Mouse (Mus musculus) heart, postnatal 14 days (tissue): ENCODE data around the gene 4930432M17Rik. TPM values are rescaled to one million over a fixed set of nuclear protein-coding genes. Genes with fewer than 3 reads are reported as not detected.

Experiments used
- DNase-seq, 2 experiments: peaks; one replicate each; pipeline ENCODE4 v3.0.0; 2021 to 2022
- intact Hi-C: fragments of 180-260 bp; cut with DNase I; formaldehyde crosslinking; loops from one replicate; pipeline ENCODE4 v1.15.1; 2025
- total RNA-seq, 2 experiments: library from RNA; stranded (reverse); gene quantifications; 2 replicates each; pipeline ENCODE4 v1.2.3; 2021

4930432M17Rik gene
- total RNA-seq, 2 experiments from 2014 or later: not detected

- intact Hi-C loops: no loop called here
- no peak for DNase-seq
Measured at GRCm38 (mm10) chr3:121700364-121700952, 29.9 kb downstream of the 4930432M17Rik start.

GRCm38 (mm10) chr3:121703155-121703879, 32.8 kb downstream of the 4930432M17Rik start:
- intact Hi-C loops: no loop called here
- no peak for DNase-seq

GRCm38 (mm10) chr3:121703880-121704243, 33.3 kb downstream of the 4930432M17Rik start:
- intact Hi-C loops: no loop called here
- DNase-seq: no peak

- no peak for DNase-seq
- intact Hi-C loops: no loop called here
Measured at GRCm38 (mm10) chr3:121706087-121706486, 35.5 kb downstream of the 4930432M17Rik start.

- no peak for DNase-seq
- intact Hi-C loops: no loop called here
Measured at GRCm38 (mm10) chr3:121707106-121707505, 36.5 kb downstream of the 4930432M17Rik start.

GRCm38 (mm10) chr3:121710894-121711531, 40.5 kb downstream of the 4930432M17Rik start:
- DNase-seq: no peak
- intact Hi-C loops: no loop called here

GRCm38 (mm10) chr3:121712222-121712621, 41.7 kb downstream of the 4930432M17Rik start:
- no peak for DNase-seq
- intact Hi-C loops: no loop called here

- no peak for DNase-seq
Measured at GRCm38 (mm10) chr3:121713151-121713701, 42.7 kb downstream of the 4930432M17Rik start.

GRCm38 (mm10) chr3:121713816-121714215, 43.3 kb downstream of the 4930432M17Rik start:
- intact Hi-C loops: no loop called here

More at GRCm38 (mm10) chr3:121713151-121713701, 42.7 kb downstream of the 4930432M17Rik start:
- intact Hi-C loops: no loop called here

GRCm38 (mm10) chr3:121714461-121714860, 43.9 kb downstream of the 4930432M17Rik start:
- intact Hi-C loops: no loop called here
- DNase-seq: no peak

More at GRCm38 (mm10) chr3:121713816-121714215, 43.3 kb downstream of the 4930432M17Rik start:
- DNase-seq: no peak

- intact Hi-C loops: no loop called here
- DNase-seq: no peak
Measured at GRCm38 (mm10) chr3:121715336-121715735, 44.8 kb downstream of the 4930432M17Rik start.

GRCm38 (mm10) chr3:121715741-121716459, 45.3 kb downstream of the 4930432M17Rik start:
- intact Hi-C loops: no loop called here
- no peak for DNase-seq

GRCm38 (mm10) chr3:121716480-121716879, 45.9 kb downstream of the 4930432M17Rik start:
- intact Hi-C loops: no loop called here
- no peak for DNase-seq

- DNase-seq: no peak
- intact Hi-C loops: no loop called here
Measured at GRCm38 (mm10) chr3:121718679-121719078, 48.1 kb downstream of the 4930432M17Rik start.

- intact Hi-C loops: no loop called here
- DNase-seq: no peak
Measured at GRCm38 (mm10) chr3:121719701-121720100, 49.1 kb downstream of the 4930432M17Rik start.

GRCm38 (mm10) chr3:121720801-121721690, 50.5 kb downstream of the 4930432M17Rik start:
- DNase-seq: no peak
- intact Hi-C loops: no loop called here

GRCm38 (mm10) chr3:121721691-121722070, 51.1 kb downstream of the 4930432M17Rik start:
- intact Hi-C loops: loop anchor here (2.0 kb wide), 2 partner anchors 71 to 85 kb away; no protein-coding TSS in a partner anchor
- no peak for DNase-seq

GRCm38 (mm10) chr3:121722971-121723844, 52.6 kb downstream of the 4930432M17Rik start, which contains the start of gene F3:
Gene F3 (plus strand): TSS chr3:121723537.
- intact Hi-C loops: loop anchor here (2.0 kb wide), 2 partner anchors 72 to 86 kb away; no protein-coding TSS in a partner anchor
- peak; percentile 82 to 86 for DNase-seq
